Mouse (Mus musculus) liver, embryonic 12.5 days (tissue): ENCODE measurements at regions not wholly inside any gene's neighbourhood (a gene's known extent, or its start where the extent isn't known, plus 50 kb on each side); places are given as distances from the start of the nearest gene placed in this dataset.
"Not testable (repeated sequence)": the region's sequence is repeated elsewhere in the genome, so short reads cannot be mapped to it uniquely, and the experiment has no call there.

Experiments used
- ATAC-seq: fragments of 200-750 bp; cut with Nextera tagmentation; 2 replicates; pipeline ENCODE4 v1.8.0; 2017; ENCODE audit warnings: moderate number of reproducible peaks, mild to moderate bottlenecking, moderate library complexity
- H3K27ac ChIP-seq: fragments of 300-500 bp; sonication (generic); 2 replicates; pipeline ENCODE4 v1.5.1; 2016; ENCODE audit warnings: mild to moderate bottlenecking
- H3K27me3 ChIP-seq: fragments of 300-500 bp; sonication (generic); replicated peaks from 2 replicates; pipeline ENCODE4 v1.6.1; 2016; ENCODE audit warnings: mild to moderate bottlenecking, moderate library complexity
- H3K36me3 ChIP-seq: fragments of 300-500 bp; sonication (generic); 2 replicates; pipeline ENCODE4 v1.6.1; 2016; ENCODE audit warnings: mild to moderate bottlenecking, moderate library complexity
- H3K4me1 ChIP-seq: fragments of 300-500 bp; sonication (generic); 2 replicates; pipeline ENCODE4 v1.6.1; 2016
- H3K4me2 ChIP-seq: fragments of 300-500 bp; sonication (generic); 2 replicates; pipeline ENCODE4 v1.6.1; 2016; ENCODE audit warnings: mild to moderate bottlenecking, moderate library complexity
- H3K4me3 ChIP-seq: fragments of 300-500 bp; sonication (generic); 2 replicates; pipeline ENCODE4 v1.5.1; 2016; ENCODE audit warnings: mild to moderate bottlenecking, moderate library complexity
- H3K9ac ChIP-seq: fragments of 300-500 bp; sonication (generic); 2 replicates; pipeline ENCODE4 v1.6.1; 2016; ENCODE audit warnings: mild to moderate bottlenecking, moderate library complexity
- H3K9me3 ChIP-seq: fragments of 300-500 bp; sonication (generic); replicated peaks from 2 replicates; pipeline ENCODE4 v1.6.1; 2016; ENCODE audit warnings: mild to moderate bottlenecking, moderate library complexity
- WGBS: fragments of 180-500 bp; shearing (Covaris S2); methylation state at CpG from one replicate; pipeline ENCODE4 v1.1.7; 2016; ENCODE audit not compliant: insufficient replicate concordance; 5-methylcytosine and 5-hydroxymethylcytosine counted together

- 22% methylated on average over 1 of the region's 1 CpGs for WGBS
- not testable (repeated sequence) for ATAC-seq, H3K4me2 ChIP-seq, H3K4me1 ChIP-seq, H3K4me3 ChIP-seq, H3K27me3 ChIP-seq, H3K9me3 ChIP-seq, H3K9ac ChIP-seq, H3K36me3 ChIP-seq, H3K27ac ChIP-seq
Measured at GRCm38 (mm10) chr16:12831308-12831707, 278.2 kb upstream of the Ercc4 start.

DNA sequence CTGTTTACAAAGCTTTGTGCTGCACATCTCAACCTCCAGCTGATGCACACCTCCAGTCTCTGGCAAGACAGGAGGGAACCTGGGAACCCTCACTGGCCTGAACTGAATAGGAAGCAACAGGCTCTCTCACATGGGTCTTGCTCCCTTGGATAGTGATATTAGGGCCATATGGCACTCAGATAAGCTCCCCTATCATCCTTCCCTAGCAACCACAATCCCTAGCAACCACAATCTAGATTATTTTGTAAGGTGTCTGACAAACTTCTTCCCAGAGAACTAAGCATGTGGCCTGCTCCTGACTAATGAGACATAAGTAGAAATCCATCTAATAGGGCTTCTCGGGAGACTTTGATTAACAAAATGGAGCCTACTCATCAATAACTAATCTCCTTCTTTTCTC is 253.1 kb upstream of the Ercc4 start:
- H3K4me1 ChIP-seq: no peaks in the 10 kb centered on the region
- H3K36me3 ChIP-seq: no peaks in the 10 kb centered on the region
- H3K27ac ChIP-seq: no peak overlapping the region
- no peak for ATAC-seq
- no peak overlapping the region for H3K4me2 ChIP-seq
- no peaks in the 10 kb centered on the region for H3K27me3 ChIP-seq
- H3K9me3 ChIP-seq: no peaks in the 10 kb centered on the region
- 71% methylated on average over 1 of the region's 1 CpGs for WGBS
- H3K9ac ChIP-seq: no peak overlapping the region
- no peak overlapping the region for H3K4me3 ChIP-seq

- Histone ChIP-seq H3K36me3 (no peaks in the 10 kb centered on the region), H3K9ac (no peak overlapping the region), H3K27ac (no peak overlapping the region), H3K27me3 (no peaks in the 10 kb centered on the region), H3K4me1 (no peaks in the 10 kb centered on the region), H3K4me3 (no peak overlapping the region), H3K9me3 (no peaks in the 10 kb centered on the region), H3K4me2 (no peak overlapping the region)
- WGBS: 66% methylated on average over 5 of the region's 5 CpGs
- ATAC-seq: no peak
Measured at GRCm38 (mm10) chr16:12859714-12860355, 249.6 kb upstream of the Ercc4 start.

GRCm38 (mm10) chr16:12862561-12862960 is 246.9 kb upstream of the Ercc4 start:
- WGBS: 67% methylated on average over 5 of the region's 5 CpGs
- Histone ChIP-seq H3K9me3 (no peaks in the 10 kb centered on the region), H3K9ac (no peak overlapping the region), H3K4me2 (no peak overlapping the region), H3K27me3 (no peaks in the 10 kb centered on the region), H3K4me1 (no peaks in the 10 kb centered on the region), H3K36me3 (no peaks in the 10 kb centered on the region), H3K27ac (no peak overlapping the region), H3K4me3 (no peak overlapping the region)
- no peak for ATAC-seq

DNA sequence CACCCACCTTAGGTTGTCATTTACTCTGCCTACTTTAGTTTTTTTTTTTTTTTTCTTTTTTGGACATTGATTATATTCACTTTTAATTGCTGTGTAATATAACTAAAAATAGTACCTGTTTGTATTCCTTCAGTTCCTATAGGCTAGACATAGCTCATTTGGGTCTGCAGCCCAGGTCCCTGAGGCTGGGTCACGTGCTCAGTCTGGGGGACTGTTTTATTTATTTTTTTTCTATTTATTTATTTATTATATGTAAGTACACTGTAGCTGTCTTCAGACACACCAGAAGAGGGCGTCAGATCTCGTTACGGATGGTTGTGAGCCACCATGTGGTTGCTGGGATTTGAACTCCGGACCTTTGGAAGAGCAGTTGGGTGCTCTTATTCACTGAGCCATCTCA is 231.2 kb upstream of the Ercc4 start:
- not testable (repeated sequence) for H3K4me1 ChIP-seq, H3K27me3 ChIP-seq, H3K9me3 ChIP-seq, H3K27ac ChIP-seq, H3K4me3 ChIP-seq, H3K9ac ChIP-seq, H3K4me2 ChIP-seq, H3K36me3 ChIP-seq, ATAC-seq
- WGBS: 61% methylated on average over 5 of the region's 5 CpGs

- H3K4me1 ChIP-seq: no peaks in the 10 kb centered on the region
- no peaks in the 10 kb centered on the region for H3K27me3 ChIP-seq
- H3K9me3 ChIP-seq: no peaks in the 10 kb centered on the region
- 60% methylated on average over 8 of the region's 8 CpGs for WGBS
- no peaks in the 10 kb centered on the region for H3K36me3 ChIP-seq
- ATAC-seq: no peak
- no peak overlapping the region for H3K4me3 ChIP-seq
- no peak overlapping the region for H3K9ac ChIP-seq
- no peak overlapping the region for H3K27ac ChIP-seq
- no peak overlapping the region for H3K4me2 ChIP-seq
Measured at GRCm38 (mm10) chr16:12880011-12880410, 229.5 kb upstream of the Ercc4 start.

DNA sequence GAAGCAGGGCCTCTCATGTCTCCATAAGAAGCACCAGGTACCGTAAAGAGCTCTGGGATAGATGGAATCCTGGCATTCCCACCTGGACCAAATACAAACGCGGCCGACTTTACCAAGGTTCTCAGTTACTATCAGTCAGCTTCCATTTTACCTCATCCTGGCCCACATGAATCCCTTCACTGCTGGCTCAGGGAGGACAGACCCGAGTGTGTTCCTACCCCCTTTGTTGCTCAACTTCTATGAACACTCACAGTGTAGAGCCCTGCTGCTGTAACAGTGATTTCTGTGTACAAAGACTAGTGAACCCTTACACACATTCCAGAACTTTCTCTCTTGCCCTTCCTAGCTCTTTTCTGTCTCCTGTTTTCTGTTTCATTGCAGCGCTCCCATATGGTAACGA is 229.0 kb upstream of the Ercc4 start:
- H3K4me2 ChIP-seq: no peak overlapping the region
- no peaks in the 10 kb centered on the region for H3K36me3 ChIP-seq
- no peak overlapping the region for H3K4me3 ChIP-seq
- ATAC-seq: no peak
- WGBS: 72% methylated on average over 7 of the region's 7 CpGs
- no peak overlapping the region for H3K9ac ChIP-seq
- no peaks in the 10 kb centered on the region for H3K9me3 ChIP-seq
- H3K27ac ChIP-seq: no peak overlapping the region
- H3K27me3 ChIP-seq: no peaks in the 10 kb centered on the region
- H3K4me1 ChIP-seq: no peaks in the 10 kb centered on the region

DNA sequence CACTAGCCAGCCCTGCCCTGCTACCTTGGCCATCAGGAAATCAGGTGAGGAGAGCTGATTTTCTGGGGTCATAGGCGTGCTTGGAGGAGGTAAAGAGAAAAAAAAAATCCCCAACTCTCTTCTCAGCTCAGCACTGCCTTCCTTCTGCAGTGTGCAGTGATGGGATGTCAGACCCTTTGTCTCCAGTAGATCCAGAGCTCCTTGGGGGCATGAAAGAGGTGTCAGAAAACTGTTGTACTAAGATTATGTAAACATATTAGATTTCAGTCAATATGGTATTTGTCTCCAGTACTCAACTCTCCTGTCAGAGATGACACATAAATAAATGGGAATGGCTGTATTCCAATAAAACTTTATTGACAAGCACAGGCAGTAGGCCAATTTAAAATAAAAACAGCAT is 226.8 kb upstream of the Ercc4 start:
- Histone ChIP-seq H3K4me3 (no peak overlapping the region), H3K36me3 (no peaks in the 10 kb centered on the region), H3K9ac (no peak overlapping the region), H3K27me3 (no peaks in the 10 kb centered on the region), H3K27ac (no peak overlapping the region), H3K9me3 (no peaks in the 10 kb centered on the region), H3K4me1 (no peaks in the 10 kb centered on the region), H3K4me2 (no peak overlapping the region)
- ATAC-seq: no peak
- 38% methylated on average over 1 of the region's 1 CpGs for WGBS

DNA sequence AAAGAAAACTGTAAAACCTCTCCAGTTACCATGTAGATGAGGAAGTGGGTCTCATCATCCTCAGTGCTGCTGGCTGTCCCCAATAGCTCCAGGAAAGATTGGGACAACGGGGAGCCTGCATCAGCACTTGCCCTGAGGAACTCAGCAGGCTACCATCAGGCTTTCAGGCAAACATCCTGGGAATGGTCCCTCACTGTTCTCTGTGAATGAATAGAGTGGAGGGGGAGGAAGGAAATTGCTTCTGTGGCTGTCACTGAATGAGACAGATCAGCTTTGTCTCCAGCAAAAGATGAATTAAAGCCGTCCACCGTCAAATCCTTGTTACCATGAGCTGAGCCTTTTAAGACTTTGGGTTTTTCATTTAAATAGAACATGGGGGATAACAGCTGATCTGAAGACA is 224.9 kb upstream of the Ercc4 start:
- Histone ChIP-seq H3K9ac (no peak overlapping the region), H3K27me3 (no peaks in the 10 kb centered on the region), H3K27ac (no peak overlapping the region), H3K4me3 (no peak overlapping the region), H3K9me3 (no peaks in the 10 kb centered on the region), H3K4me1 (no peaks in the 10 kb centered on the region), H3K4me2 (no peak overlapping the region), H3K36me3 (no peaks in the 10 kb centered on the region)
- 33% methylated on average over 3 of the region's 3 CpGs for WGBS
- ATAC-seq: no peak

GRCm38 (mm10) chr16:12886127-12886526 is 223.4 kb upstream of the Ercc4 start:
- no peak for ATAC-seq
- 71% methylated on average over 1 of the region's 1 CpGs for WGBS

DNA sequence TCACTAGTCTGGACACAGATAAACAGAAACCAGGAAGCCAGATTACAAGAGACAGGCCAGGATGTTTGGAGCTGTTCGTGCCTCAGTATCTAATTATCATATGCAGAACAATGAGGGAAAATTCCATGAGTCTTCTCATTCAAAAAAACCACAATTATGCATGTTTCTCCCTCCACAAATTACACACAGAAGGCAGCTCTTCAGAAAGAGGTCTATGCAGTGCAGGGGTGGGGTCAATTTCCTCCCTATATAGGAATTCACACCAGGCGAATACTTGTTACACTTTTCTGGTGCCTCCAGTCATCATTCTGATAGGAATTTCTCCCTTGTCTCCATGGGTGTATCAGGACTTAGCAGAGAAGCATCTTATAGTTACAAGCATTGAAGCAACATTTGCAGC is 222.1 kb upstream of the Ercc4 start:
- H3K27me3 ChIP-seq: no peaks in the 10 kb centered on the region
- no peaks in the 10 kb centered on the region for H3K4me1 ChIP-seq
- H3K9ac ChIP-seq: no peak overlapping the region
- no peak overlapping the region for H3K27ac ChIP-seq
- 44% methylated on average over 2 of the region's 2 CpGs for WGBS
- no peak for ATAC-seq
- no peaks in the 10 kb centered on the region for H3K36me3 ChIP-seq
- H3K9me3 ChIP-seq: no peaks in the 10 kb centered on the region
- H3K4me3 ChIP-seq: no peak overlapping the region
- H3K4me2 ChIP-seq: no peak overlapping the region

More at GRCm38 (mm10) chr16:12886127-12886526, 223.4 kb upstream of the Ercc4 start:
- Histone ChIP-seq H3K9me3 (no peaks in the 10 kb centered on the region), H3K4me2 (no peak overlapping the region), H3K36me3 (no peaks in the 10 kb centered on the region), H3K27me3 (no peaks in the 10 kb centered on the region), H3K27ac (no peak overlapping the region), H3K4me1 (no peaks in the 10 kb centered on the region), H3K9ac (no peak overlapping the region), H3K4me3 (no peak overlapping the region)

DNA sequence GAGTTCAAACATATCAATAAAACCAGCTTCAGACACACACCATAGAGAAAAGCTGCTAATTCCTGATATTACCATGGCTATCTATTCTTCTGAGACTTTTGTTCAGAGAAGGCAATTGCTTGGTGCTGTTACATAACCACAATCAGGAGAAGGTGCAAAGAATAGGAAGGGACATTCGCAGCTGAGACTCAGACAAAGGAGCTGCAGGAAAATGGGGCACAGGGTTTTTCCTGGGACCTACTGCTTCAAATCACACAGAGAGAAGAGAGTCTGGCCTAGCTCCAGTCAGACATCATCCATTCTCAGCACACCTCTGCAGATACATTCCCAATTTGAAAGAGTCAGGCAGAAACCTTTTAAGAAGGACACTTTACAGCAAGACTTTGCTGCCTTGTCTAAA is 219.4 kb upstream of the Ercc4 start:
- H3K4me3 ChIP-seq: no peak overlapping the region
- no peak overlapping the region for H3K9ac ChIP-seq
- no peaks in the 10 kb centered on the region for H3K9me3 ChIP-seq
- no peaks in the 10 kb centered on the region for H3K27me3 ChIP-seq
- no peaks in the 10 kb centered on the region for H3K4me1 ChIP-seq
- H3K4me2 ChIP-seq: no peak overlapping the region
- no peaks in the 10 kb centered on the region for H3K36me3 ChIP-seq
- WGBS: 68% methylated on average over 1 of the region's 1 CpGs
- no peak for ATAC-seq
- H3K27ac ChIP-seq: no peak overlapping the region

DNA sequence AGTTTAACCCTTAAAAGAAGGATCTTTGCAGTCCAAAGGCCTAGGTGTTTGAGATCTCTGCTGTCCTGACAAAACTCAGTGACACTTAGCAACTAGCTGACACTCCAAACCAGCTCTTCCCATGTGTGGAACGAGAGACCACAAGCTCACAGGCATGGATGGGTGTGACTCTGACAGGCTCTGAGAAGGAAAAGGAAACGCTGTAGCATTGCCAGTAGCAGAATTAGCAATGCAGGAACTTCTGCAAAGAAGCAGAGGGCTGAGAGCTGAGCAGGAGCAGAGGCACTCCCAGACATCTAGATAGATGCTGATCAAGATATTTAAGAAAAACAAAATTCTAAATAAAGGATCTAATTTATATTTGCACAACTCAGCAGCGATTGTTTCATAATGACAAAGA is 218.9 kb upstream of the Ercc4 start:
- no peak overlapping the region for H3K4me3 ChIP-seq
- H3K4me2 ChIP-seq: no peak overlapping the region
- whole genome bisulfite sequencing: 30% methylated on average over 3 of the region's 3 CpGs
- no peak overlapping the region for H3K27ac ChIP-seq
- H3K36me3 ChIP-seq: no peaks in the 10 kb centered on the region
- no peak overlapping the region for H3K9ac ChIP-seq
- no peaks in the 10 kb centered on the region for H3K4me1 ChIP-seq
- no peaks in the 10 kb centered on the region for H3K9me3 ChIP-seq
- no peaks in the 10 kb centered on the region for H3K27me3 ChIP-seq
- ATAC-seq: no peak
